Mouse (Mus musculus): ENCODE measurements around the gene Naa15.

DNA sequence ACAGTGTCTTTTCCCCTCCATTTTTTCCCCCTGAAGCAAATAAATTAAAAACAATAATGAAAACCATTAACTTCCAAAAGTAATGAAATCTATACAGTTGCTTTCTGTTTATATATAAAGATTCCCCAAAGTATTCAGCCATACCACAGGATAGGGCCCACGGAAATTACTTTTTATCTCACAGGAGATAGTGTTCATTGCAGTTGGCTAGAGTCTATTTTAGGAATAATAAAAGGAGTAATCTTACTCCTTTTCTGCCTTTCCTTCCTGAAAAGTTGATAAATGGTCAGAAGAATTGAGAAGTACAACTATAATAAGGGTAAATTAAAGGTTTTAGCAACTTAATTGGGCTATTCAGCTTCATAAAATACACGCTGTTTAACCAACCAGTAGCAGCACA is 53.6 kb downstream of the Naa15 start:
- TF ChIP-seq CTCF (IDR thresholded peaks at IDR 0.05) (no peak), EP300 (IDR thresholded peaks at IDR 0.05) (no peak)
